Mouse (Mus musculus) cortical plate, adult 2 months (tissue): ENCODE measurements around the gene Pbld1.

ENCODE experiments used
- CTCF ChIP-seq: fragments of 200-500 bp; IDR thresholded peaks from 2 replicates; pipeline ENCODE4 v1.5.1; 2011; ENCODE audit warnings: mild to moderate bottlenecking, control low read depth, low read length; ENCODE audit not compliant: insufficient read depth; ENCODE audit errors: extremely low read depth
- POLR2A ChIP-seq: fragments of 200-500 bp; IDR thresholded peaks from 2 replicates; pipeline ENCODE4 v1.6.1; 2011; ENCODE audit warnings: mild to moderate bottlenecking, low read length, control low read depth; ENCODE audit not compliant: insufficient read depth; ENCODE audit errors: extremely low read depth

- TF ChIP-seq CTCF (no peak), POLR2A (no peak)
These were observed 2.8 kb upstream of the Pbld1 start for GRCm38 (mm10) chr10:63056966-63057750.
